Comparison of ENCODE assay signal across 40 mouse cellular contexts in genomic region chr12:104112333-104112732, GRCm38 (mm10). TPM values are rescaled to one million over a fixed set of nuclear protein-coding genes. Genes with fewer than 3 reads are reported as not detected.
"Had no signal": no experiment of that assay in that cellular context is flagged by ENCODE, and none has a peak within 500 bp of the region (broad histone marks: within the 10 kb centered on the region; RNA-seq: fewer than 3 reads in every experiment).

Gene Serpina3a, plus strand, starts transcription at chr12:104112724.

RNA-seq across cellular contexts. Expression of gene Serpina3a, which starts in this region (rescaled TPM):
- total RNA-seq: heart, postnatal 10 days; heart, postnatal 14 days; heart, postnatal 25 days; heart, postnatal 36 days; heart, postnatal 4 days; hematopoietic stem cell, adult 5-6 weeks; hindbrain, postnatal 0 days; layer of hippocampus, adult 18-20 months; layer of hippocampus, adult 2 months; layer of hippocampus, adult 8-10 months; layer of hippocampus, postnatal 10 days; layer of hippocampus, postnatal 14 days; layer of hippocampus, postnatal 25 days; layer of hippocampus, postnatal 36 days; left cerebral cortex, adult 18-20 months had no signal
- polyA plus RNA-seq: heart, embryonic 10.5 days; heart, embryonic 11.5 days; heart, embryonic 12.5 days; heart, embryonic 13.5 days; heart, embryonic 14.5 days; heart, embryonic 15.5 days; heart, embryonic 16.5 days; heart, postnatal 0 days; hindbrain, embryonic 10.5 days; hindbrain, embryonic 11.5 days; hindbrain, embryonic 12.5 days; hindbrain, embryonic 13.5 days; hindbrain, embryonic 14.5 days; hindbrain, embryonic 15.5 days; hindbrain, embryonic 16.5 days; hindbrain, postnatal 0 days; inflammation-experienced regulatory T-cells, adult 6 months; intestine, embryonic 14.5 days; intestine, embryonic 15.5 days; intestine, embryonic 16.5 days; kidney, adult 2 months; kidney, embryonic 14.5 days; kidney, embryonic 15.5 days; kidney, embryonic 16.5 days; kidney, postnatal 0 days; large intestine, adult 2 months had no signal
